Mouse (Mus musculus) ES-E14 (cell line): ENCODE results near the gene AU022751.

Source experiments
- CHD2 ChIP-seq: IDR thresholded peaks from 2 replicates; pipeline ENCODE4 v1.6.1; 2014; ENCODE audit warnings: mild to moderate bottlenecking, low read depth, low read length, inconsistent platforms
- HCFC1 ChIP-seq: IDR thresholded peaks from 2 replicates; pipeline ENCODE4 v1.6.1; 2012; ENCODE audit warnings: low read length, inconsistent platforms, borderline replicate concordance; ENCODE audit not compliant: insufficient read depth
- MAFK ChIP-seq: IDR thresholded peaks from 2 replicates; pipeline ENCODE4 v1.6.1; 2014; ENCODE audit warnings: mild to moderate bottlenecking, low read depth, low read length, inconsistent platforms; ENCODE audit not compliant: insufficient read depth
- ZC3H11A ChIP-seq: IDR thresholded peaks from 2 replicates; pipeline ENCODE4 v1.6.1; 2012; ENCODE audit warnings: low read depth, mild to moderate bottlenecking, inconsistent platforms, low read length, borderline replicate concordance
- ZNF384 ChIP-seq: IDR thresholded peaks from 2 replicates; pipeline ENCODE4 v1.6.1; 2012; ENCODE audit warnings: low read depth, low read length, inconsistent platforms

- TF ChIP-seq ZC3H11A: no peak
- TF ChIP-seq MAFK: no peak
- no peak for TF ChIP-seq HCFC1
- no peak for TF ChIP-seq ZNF384
- no peak for TF ChIP-seq CHD2
These were observed 21.7 kb downstream of the AU022751 start for GRCm38 (mm10) chrX:6061563-6061962.
